Mouse (Mus musculus): Measurements from ENCODE around the gene Pdpn.
A peak's percentile ranks its signal among the peaks of the same experiment; 100 is the strongest.
"Not testable (repeated sequence)": the region's sequence is repeated elsewhere in the genome, so short reads cannot be mapped to it uniquely, and the experiment has no call there.

Gene Pdpn

DNA sequence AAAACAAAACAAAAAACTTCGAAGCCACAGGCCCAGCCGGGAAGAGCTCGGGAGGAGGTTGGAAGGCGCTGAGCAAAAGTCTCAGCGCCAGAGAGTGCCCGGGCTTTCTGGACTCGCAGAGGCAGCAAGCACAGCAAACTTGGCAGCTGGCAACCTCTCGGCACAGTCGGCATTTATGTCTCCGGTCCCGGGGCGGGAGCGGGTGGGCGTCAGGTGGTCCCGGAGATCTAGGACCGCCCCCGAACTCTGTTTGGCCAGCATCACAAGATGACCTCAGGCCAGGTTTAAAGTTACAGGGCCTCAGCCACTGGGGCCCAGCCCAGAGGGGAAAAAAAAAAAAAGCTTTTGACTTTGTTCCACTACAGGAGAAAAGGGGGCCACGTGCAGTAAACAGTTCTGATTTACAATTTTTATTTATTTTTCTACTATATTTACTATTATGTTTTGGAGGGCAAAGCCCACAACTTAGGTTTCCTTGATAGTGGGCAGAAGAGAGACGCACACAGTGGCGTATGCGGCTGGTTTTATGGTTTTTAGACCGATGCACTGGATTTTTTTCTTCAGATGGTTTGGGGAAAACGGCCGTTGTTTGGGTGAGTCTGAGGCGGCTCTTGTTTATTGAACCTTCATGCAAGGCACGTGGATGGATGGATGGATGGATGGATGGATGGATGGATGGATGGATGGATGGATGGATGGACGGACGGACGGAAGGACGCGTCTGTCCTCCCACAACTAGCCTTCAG, at the start of gene Pdpn:
Gene Pdpn, minus strand, starts transcription at position 240 of the 746 bp plus-strand sequence.
- peak; percentile 52 for DNase-seq

DNA sequence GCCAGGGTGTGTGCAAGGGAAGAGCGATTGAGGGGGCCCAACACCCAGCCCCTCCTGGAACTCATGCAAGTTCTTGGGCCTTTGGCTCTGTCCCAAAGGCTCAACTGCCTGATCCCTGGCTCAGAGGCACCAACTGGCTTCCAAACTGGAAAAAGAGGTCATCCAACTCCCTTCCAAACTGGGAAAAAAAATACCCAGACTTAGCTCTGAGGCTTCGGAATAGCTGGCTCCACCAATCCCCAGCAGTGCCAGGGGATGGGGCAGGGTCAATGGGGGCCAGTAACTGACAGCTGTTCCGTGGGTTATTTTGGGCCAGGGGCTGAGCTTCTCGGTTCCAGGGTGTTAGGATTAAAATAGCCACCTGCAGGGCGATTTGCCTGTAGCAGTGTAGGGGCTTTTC, 49.3 kb upstream of the Pdpn start:
- no peak for DNase-seq

DNA sequence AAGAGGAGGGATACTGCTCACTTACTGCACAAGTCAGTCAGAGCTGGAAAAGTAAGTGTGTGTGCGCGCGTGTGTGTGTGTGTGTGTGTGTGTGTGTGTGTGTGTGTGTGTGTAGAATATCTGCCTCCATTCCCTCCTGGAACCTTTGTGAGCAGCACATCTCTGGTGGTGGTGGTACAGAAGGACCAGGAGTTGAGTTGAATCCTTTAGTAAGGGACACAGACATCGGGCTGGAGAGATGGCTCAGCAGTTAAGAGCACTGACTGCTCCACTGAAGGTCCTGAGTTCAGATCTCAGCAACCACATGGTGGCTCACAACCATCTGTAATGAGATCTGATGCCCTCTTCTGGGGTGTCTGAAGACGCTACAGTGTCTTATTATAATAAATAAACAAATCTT, 46.1 kb upstream of the Pdpn start:
- DNase-seq, result not testable (repeated sequence)

GRCm38 (mm10) chr4:143341470-143341869, 42.1 kb upstream of the Pdpn start:
- DNase-seq, result no peak

GRCm38 (mm10) chr4:143339808-143340207, 40.4 kb upstream of the Pdpn start:
- no peak for DNase-seq

- DNase-seq, result no peak
These were observed 36.7 kb upstream of the Pdpn start for GRCm38 (mm10) chr4:143336096-143336495.

GRCm38 (mm10) chr4:143334995-143335394, 35.6 kb upstream of the Pdpn start:
- no peak for DNase-seq

GRCm38 (mm10) chr4:143334145-143334544, 34.8 kb upstream of the Pdpn start:
- DNase-seq, result no peak

- no peak for DNase-seq
These were observed 32.4 kb upstream of the Pdpn start for GRCm38 (mm10) chr4:143331787-143332186.

DNA sequence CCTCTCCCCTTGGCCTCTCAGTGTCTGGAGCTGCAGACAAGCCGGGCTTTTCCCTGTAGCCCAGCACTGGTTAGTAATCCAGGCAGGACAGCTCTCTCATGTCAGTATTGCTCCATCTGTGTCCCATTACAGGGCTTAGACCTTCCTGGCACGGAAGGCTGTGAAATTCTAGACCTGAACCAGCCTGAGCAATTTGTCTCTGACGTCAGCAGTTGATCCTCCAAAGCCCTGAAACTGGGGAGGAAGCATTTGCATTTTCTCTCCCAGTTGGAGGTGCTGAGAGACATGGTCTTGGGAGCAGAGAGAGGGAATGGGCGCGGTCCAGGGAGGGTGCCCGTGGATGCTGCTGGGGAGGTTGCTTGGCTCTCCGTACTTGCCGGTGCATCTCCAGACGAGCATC, 31.2 kb upstream of the Pdpn start:
- no peak for DNase-seq

GRCm38 (mm10) chr4:143325625-143325941, 26.2 kb upstream of the Pdpn start:
- peak; percentile 71 for DNase-seq

GRCm38 (mm10) chr4:143324925-143325624, 25.7 kb upstream of the Pdpn start:
- DNase-seq, result no peak

DNA sequence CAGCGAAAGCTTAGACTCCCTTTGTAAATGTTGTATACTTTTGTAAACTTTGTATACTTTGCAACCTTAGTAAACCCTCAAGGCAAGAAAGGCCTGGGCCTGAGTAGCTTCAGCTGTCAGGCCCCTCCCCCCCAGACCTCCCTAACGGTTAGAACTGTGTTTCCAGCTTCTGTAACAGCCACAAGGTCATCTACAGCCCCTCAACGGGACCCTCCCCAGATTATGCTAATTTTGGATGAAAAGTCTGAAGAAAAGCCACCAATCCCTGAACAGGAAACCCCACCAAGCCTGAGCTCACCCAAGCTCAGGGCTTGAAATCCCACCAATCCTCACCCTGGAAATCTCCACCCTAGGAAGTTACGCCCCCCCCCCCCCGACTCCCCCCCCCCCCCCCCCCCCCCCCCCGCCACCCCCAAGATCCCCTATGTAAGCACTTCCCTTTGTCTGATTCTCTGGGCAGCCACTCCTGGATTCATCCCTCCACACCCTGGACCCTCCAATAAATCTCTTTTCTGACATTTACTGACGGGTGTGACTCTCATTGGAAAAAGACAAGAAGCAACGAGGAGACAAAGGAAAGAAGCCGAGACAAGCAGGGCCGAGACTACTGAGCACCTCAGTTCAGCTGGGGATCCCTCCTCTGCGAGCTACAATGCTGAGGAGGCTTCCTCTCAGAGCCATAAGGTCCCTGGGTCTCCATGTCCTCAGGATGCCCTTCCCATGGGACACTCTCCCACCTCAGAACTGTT, 25.0 kb upstream of the Pdpn start:
- no peak for DNase-seq

- no peak for DNase-seq
These were observed 13.9 kb upstream of the Pdpn start for GRCm38 (mm10) chr4:143313299-143313698.

- DNase-seq, result no peak
These were observed 12.0 kb upstream of the Pdpn start for GRCm38 (mm10) chr4:143311341-143311740.

- DNase-seq, result no peak
These were observed 6.8 kb upstream of the Pdpn start for GRCm38 (mm10) chr4:143305987-143306772.

- no peak for DNase-seq
These were observed 5.7 kb upstream of the Pdpn start for GRCm38 (mm10) chr4:143305031-143305430.

- DNase-seq, result no peak
These were observed 3.0 kb upstream of the Pdpn start for GRCm38 (mm10) chr4:143302279-143302890.

DNA sequence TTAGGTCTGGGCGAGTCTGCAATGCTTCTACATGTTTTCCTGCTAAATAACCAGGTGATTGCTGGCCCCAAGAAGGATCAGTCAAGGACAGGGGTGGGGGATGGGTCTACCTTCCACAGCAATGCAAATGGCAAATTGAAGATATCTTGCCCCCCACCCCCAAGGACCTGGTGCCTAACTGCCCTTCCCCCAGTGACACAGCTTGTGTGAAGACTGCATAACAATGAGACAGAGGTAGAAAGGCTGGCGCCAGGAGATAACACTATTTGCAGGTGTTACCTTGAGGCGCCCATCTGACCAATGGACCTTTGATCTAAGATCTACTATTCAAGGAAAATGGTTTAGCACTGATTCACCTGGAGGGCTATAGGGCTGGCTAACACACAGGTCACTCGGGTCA, 2.5 kb upstream of the Pdpn start:
- no peak for DNase-seq

DNA sequence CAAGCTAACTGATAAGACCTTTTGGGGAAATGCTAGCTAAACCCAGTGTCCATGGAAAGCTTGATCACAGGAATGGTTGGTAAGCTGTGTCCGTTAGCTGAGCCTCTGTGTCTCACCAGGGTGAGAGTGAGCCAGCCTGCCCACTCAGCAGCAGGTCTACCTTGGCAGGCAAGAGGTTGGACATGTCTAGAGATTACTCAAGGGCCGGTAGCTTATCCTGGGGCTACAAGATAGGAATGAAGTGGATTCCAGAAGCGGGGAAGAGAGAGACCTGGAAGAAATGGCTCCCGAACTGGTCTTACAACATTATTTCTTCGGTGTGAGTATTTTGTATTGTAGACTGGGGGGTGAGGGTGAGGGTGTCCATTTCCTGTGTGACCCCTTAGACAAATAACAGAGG, 1.7 kb upstream of the Pdpn start:
- no peak for DNase-seq

DNA sequence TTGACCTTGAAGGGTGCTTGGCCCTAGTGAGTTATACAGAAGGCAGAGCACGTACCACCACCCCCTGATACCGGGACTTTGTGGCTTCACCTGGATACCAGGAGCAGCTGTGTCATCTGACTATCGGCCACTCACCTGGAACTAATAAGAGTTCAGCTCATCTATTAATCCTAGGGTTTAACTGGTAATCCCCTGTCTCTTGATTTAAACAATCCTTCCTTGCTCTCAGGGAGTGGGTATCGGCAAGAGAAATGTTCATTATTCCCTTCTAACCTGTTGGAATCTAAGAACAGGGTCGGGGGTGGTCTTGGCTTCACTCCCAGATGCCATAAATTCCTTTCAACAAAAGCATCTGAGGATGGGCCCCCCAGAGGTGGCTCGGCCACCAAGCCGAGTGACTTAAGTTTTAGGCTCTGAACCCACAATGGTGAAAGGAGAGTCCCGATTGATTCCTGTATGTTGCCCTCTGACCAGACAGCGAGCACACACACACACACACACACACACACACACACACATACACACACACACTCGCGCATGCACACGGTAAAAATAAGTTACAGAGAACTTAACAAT, 837 bp upstream of the Pdpn start:
- DNase-seq, result no peak
